Mouse (Mus musculus): ENCODE data around the gene Fam213b.

DNA sequence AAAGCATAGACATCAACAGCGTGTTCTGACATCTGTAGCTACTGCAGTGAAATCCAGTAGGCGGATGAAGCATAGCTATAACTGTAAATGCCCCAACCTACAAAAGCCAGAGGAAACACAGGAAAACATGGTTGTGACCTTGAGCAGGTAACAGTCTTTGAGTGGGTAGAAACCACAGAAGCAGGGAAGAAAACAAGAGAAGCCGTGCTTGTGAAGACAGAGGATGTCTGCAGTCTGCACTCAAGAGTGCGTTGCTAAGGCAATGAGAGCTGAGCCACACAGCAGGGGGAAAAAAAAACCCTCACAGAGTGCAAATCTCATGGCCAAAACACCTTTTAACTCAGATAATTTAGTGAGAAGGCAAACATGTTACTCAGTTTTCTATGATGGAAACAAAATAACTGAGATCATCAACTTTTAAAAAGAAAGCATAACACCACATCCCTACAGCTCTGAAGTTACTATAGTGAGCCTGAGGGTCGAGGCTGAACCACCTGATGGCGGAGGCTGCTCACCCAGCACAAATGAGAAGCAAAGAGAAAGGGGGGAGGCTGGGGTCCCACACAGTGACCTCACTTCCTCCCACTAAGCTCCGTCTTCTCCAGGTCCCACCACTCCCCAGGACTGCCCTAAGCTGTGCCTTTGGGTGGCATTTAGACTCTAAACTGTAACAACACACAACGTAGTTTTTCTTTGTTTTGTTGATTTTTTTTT lies 37.8 kb upstream of the Fam213b start:
- TF ChIP-seq EP300 (IDR thresholded peaks at IDR 0.05; ENCODE audit: low read depth) (no peak), CTCF (IDR thresholded peaks at IDR 0.05; ENCODE audit: low read depth) (no peak)

Measured in liver, embryonic 14.5 days (tissue).